In the genomic region with DNA sequence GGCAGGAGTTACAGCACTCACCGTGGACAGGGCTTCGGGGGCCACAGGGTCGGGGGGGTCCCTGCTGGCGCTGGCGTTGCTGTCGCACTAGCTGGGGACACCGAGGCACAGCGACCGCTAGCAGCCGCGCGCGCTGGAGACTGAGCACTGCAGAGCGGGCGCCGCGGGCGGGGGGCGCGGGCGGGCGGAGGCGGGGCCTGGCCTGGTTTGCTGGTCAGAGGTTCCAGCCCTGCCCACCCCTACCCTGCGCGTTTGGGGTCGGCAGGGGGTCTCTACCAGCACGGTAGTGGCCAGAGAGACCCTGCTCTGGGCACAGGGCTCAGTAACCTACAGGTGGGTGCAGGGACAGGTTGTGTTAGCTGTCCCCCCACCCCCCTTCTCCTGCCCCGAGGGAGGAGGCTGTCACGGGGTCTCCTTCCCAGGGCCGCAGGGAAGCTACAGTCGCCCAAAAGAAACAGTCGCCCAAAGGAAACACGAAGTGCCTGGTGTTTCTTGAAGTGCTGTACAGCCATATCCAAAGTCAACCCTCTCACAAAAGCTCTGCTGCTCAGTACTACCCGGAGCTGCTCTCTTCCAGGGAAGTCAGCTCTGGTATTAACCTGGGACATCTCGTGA, we compare ENCODE assay signal across 8 mouse cellular contexts. TPM values are rescaled to one million over a fixed set of nuclear protein-coding genes. Genes with fewer than 3 reads are reported as not detected.
DNase-seq lines count a peak whose midpoint lies in the region; ATAC-seq and TF ChIP-seq lines count a peak whose summit lies in the region.

A gene (minus strand): TSS at position 225 of the 615 bp plus-strand sequence.

- H3K27ac ChIP-seq in heart, embryonic 11.5 days (ENCODE audit: low read depth, low read length) = no peak within 1 kb of the TSS
- H3K27ac ChIP-seq in forebrain, embryonic 11.5 days (ENCODE audit: low read depth, low read length) = no peak within 1 kb of the TSS
- peak within 1 kb of the TSS; percentile 38; the same call in 1 of the 2 replicates for H3K27ac ChIP-seq in limb, embryonic 10.5 days

- H3K27me3 ChIP-seq in heart, embryonic 11.5 days (ENCODE audit: control insufficient read depth, insufficient read depth, low read length) = peaks cover 48% of the 10 kb centered on the region
- H3K27me3 ChIP-seq in E14TG2a.4 (ENCODE audit: insufficient read depth, low read length) = peaks cover 55% of the 10 kb centered on the region
- peaks cover 19% of the 10 kb centered on the region for H3K27me3 ChIP-seq in forebrain, embryonic 11.5 days (ENCODE audit: control insufficient read depth, insufficient read depth, low read length)
- H3K27me3 ChIP-seq in limb, embryonic 10.5 days (ENCODE audit: low read depth, poor library complexity, severe bottlenecking) = peaks cover 56% of the 10 kb centered on the region

- ATAC-seq in heart, embryonic 11.5 days (replicated peaks; ENCODE audit: insufficient number of reproducible peaks, low FRiP score, low TSS enrichment) = peak; percentile 51; the same call in 1 of the 2 replicates
- peak; percentile 63 for ATAC-seq in forebrain, embryonic 11.5 days (replicated peaks; ENCODE audit: low FRiP score)

- 3% methylated on average over 30 of the region's 35 CpGs for WGBS in heart, embryonic 11.5 days (ENCODE audit: insufficient replicate concordance)
- WGBS in forebrain, embryonic 11.5 days = 4% methylated on average over 35 of the region's 35 CpGs
- 4% methylated on average over 35 of the region's 35 CpGs for WGBS in limb, embryonic 10.5 days

- no peak for TF ChIP-seq CTCF in E14TG2a.4 (conservative IDR thresholded peaks at IDR 0.05; ENCODE audit: low read length)

- peaks cover 10% of the 10 kb centered on the region for H3K4me1 ChIP-seq in heart, embryonic 11.5 days (ENCODE audit: control insufficient read depth, insufficient read depth, low read length)
- peaks cover 29% of the 10 kb centered on the region for H3K4me1 ChIP-seq in E14TG2a.4 (replicated peaks; ENCODE audit: low read depth, low read length)
- H3K4me1 ChIP-seq in forebrain, embryonic 11.5 days (replicated peaks; ENCODE audit: control insufficient read depth, insufficient read depth, low read length) = peaks cover 24% of the 10 kb centered on the region
- peaks cover 43% of the 10 kb centered on the region for H3K4me1 ChIP-seq in limb, embryonic 10.5 days

- no peaks in the 10 kb centered on the region for H3K9me3 ChIP-seq in heart, embryonic 11.5 days (replicated peaks; ENCODE audit: control insufficient read depth, low read length)
- H3K9me3 ChIP-seq in E14TG2a.4 (ENCODE audit: low read length) = no peaks in the 10 kb centered on the region
- H3K9me3 ChIP-seq in forebrain, embryonic 11.5 days (ENCODE audit: control insufficient read depth, low read length) = no peaks in the 10 kb centered on the region
- H3K9me3 ChIP-seq in limb, embryonic 10.5 days (replicated peaks) = no peaks in the 10 kb centered on the region

- peak within 1 kb of the TSS; percentile 54 for H3K9ac ChIP-seq in heart, embryonic 11.5 days (ENCODE audit: low read depth, low read length)
- H3K9ac ChIP-seq in forebrain, embryonic 11.5 days (ENCODE audit: low read length) = peak within 1 kb of the TSS; percentile 23; the same call in 1 of the 2 replicates

- DNase-seq in heart, postnatal 25 days (ENCODE audit: low spot score) = no peak
- DNase-seq in forebrain, embryonic 11.5 days (ENCODE audit: low spot score) = peak; percentile 74
- peak; percentile 65 for DNase-seq in limb, embryonic 10.5 days (ENCODE audit: low spot score)
- peak; percentile 42 for DNase-seq in naive thymus-derived CD4-positive, alpha-beta T cell, adult 2 months (ENCODE audit: low read depth)
- DNase-seq in cerebellum, adult 11-12 months = no peak
- DNase-seq in testis, postnatal 10 days (ENCODE audit: low spot score) = no peak

- H3K4me2 ChIP-seq in heart, embryonic 11.5 days = peak within 1 kb of the TSS; percentile 82
- peak within 1 kb of the TSS; percentile 50 for H3K4me2 ChIP-seq in forebrain, embryonic 11.5 days (ENCODE audit: low read depth, low read length, severe bottlenecking)

- intact Hi-C loops in heart, postnatal 25 days (cut with DNase I) = no loop called here

- H3K4me3 ChIP-seq in heart, embryonic 11.5 days (ENCODE audit: low read depth, low read length) = peak within 1 kb of the TSS; percentile 43
- H3K4me3 ChIP-seq in E14TG2a.4 (replicated peaks; ENCODE audit: low read length) = peak within 1 kb of the TSS; percentile 71
- H3K4me3 ChIP-seq in forebrain, embryonic 11.5 days (ENCODE audit: low read depth, low read length) = peak within 1 kb of the TSS; percentile 26
- H3K4me3 ChIP-seq in limb, embryonic 10.5 days = peak within 1 kb of the TSS; percentile 50

- H3K36me3 ChIP-seq in heart, embryonic 11.5 days (ENCODE audit: control insufficient read depth, insufficient read depth, low read length) = peaks cover 9% of the 10 kb centered on the region; the same call in 1 of the 2 replicates
- peaks cover 22% of the 10 kb centered on the region for H3K36me3 ChIP-seq in E14TG2a.4 (ENCODE audit: insufficient read depth, low read length)
- peaks cover 3% of the 10 kb centered on the region; the same call in 1 of the 2 replicates for H3K36me3 ChIP-seq in forebrain, embryonic 11.5 days (ENCODE audit: control insufficient read depth, insufficient read depth, low read length)
- peaks cover 29% of the 10 kb centered on the region for H3K36me3 ChIP-seq in limb, embryonic 10.5 days

RNA-seq across cellular contexts. Expression of the gene that starts here (rescaled TPM):
- 0.35 and 0.63 TPM in 2 replicates for polyA plus RNA-seq in heart, embryonic 11.5 days (2014; fragmentation: Nextera tagmentation; extraction: Ambion mirVana)
- total RNA-seq in heart, postnatal 25 days (2021) = under 1 TPM; 0.55 to 0.61 TPM
- 1.2 and 1.7 TPM in 2 replicates for polyA plus RNA-seq in forebrain, embryonic 11.5 days (2014; fragmentation: Nextera tagmentation; extraction: Ambion mirVana)
- polyA plus RNA-seq in limb, embryonic 10.5 days (2016; fragmentation: Nextera tagmentation; extraction: Ambion mirVana) = 0.49 and 0.93 TPM in 2 replicates

Comparison
In these comparisons a context has a peak if more than half of its experiments do, and no peak if none do; other contexts are left out.
1. Peak in ATAC-seq, H3K4me3 ChIP-seq, H3K9ac ChIP-seq and H3K4me2 ChIP-seq in heart, embryonic 11.5 days; RNA of the gene not detected or under 1 TPM.
2. Peak in DNase-seq, H3K4me3 ChIP-seq and H3K27ac ChIP-seq in limb, embryonic 10.5 days; RNA of the gene not detected or under 1 TPM.
3. DNase-seq: peak in forebrain, embryonic 11.5 days (single experiment) and naive thymus-derived CD4-positive, alpha-beta T cell, adult 2 months (single experiment); none in heart, postnatal 25 days (single experiment), cerebellum, adult 11-12 months (single experiment) and testis, postnatal 10 days (single experiment).
4. Peak in every context shown above with its lines, with median percentiles within 50 percentile points of each other: H3K4me3 ChIP-seq.